Mouse (Mus musculus) v-Abl transformed pro-B cells (cell line): ENCODE data around the gene Ckmt1.
"Not testable (repeated sequence)": the region's sequence is repeated elsewhere in the genome, so short reads cannot be mapped to it uniquely, and the experiment has no call there.

ENCODE experiments used
- in situ Hi-C, 2 experiments: fragments of 400-800 bp; cut with MboI; formaldehyde crosslinking; loops; one replicate each; pipeline ENCODE4 v1.15.1; 2025; ENCODE audit not compliant: unreplicated experiment in 2 of 2

Gene Ckmt1

GRCm38 (mm10) chr2:121357494-121357893 lies at the start of gene Ckmt1:
Gene Ckmt1 (plus strand): TSS chr2:121357714.
- in situ Hi-C loops: no loop called here

DNA sequence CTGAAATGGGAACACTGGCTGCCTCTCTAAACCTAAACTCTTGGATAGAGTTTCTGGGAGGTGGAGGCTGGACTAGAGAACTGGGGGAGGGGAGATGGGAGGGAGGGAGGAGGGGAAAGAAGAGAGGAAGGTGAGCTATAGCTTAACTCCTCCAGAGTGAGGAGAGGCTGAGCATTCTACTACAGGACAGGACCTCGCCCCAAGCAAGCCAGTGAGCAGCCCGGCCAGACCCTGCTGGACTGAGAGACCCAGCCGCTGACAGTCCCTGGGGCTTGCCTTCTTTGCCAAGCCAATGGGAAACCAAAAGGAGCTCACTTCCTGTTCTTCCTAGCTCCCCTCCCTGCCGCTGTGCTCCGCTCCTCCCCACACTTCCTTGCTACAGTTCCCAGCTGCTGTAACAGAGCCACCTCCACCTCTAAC lies 48.5 kb upstream of the Ckmt1 start:
- in situ Hi-C loops: no loop called here

GRCm38 (mm10) chr2:121316278-121316677 lies 41.2 kb upstream of the Ckmt1 start:
- in situ Hi-C loops: no loop called here

- in situ Hi-C loops: no loop called here
Observed at GRCm38 (mm10) chr2:121323041-121323440, 34.5 kb upstream of the Ckmt1 start.

DNA sequence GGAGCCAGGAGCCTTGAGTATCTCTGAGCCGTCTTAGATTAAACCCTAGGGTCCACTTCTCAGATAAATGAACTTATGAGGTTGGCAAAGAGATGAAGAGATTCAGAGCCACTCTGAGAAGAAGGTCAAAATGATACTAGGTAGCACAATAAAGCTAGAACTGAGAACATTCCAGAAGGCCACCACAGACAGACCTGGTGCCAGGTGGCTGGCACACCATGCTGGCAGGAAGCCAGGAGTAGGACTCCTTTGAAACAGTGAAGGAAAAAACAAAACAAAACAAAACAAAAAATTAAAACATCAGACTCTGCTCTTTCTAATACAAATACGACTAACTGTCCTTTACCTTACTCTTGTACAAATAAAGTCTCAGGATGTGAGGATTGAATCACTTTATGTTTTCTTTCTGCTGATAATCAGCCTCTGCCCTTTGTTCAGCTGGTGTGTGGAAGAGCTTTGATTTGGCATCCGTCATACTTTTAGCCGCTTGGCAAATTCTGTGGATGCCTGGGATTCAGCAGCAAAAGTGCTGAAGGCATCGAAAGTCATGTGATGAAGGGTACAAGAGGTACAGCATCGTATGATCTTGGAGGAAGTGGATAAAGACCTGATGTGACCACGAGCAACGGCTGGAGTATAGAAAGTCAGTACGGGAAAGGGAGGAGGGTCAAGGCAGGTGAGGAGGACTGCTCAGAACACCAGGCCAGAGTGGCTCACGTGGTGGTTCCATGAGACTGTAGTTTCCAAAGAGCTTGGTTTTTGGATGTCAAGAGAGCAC lies 33.6 kb upstream of the Ckmt1 start:
- in situ Hi-C loops: no loop called here

DNA sequence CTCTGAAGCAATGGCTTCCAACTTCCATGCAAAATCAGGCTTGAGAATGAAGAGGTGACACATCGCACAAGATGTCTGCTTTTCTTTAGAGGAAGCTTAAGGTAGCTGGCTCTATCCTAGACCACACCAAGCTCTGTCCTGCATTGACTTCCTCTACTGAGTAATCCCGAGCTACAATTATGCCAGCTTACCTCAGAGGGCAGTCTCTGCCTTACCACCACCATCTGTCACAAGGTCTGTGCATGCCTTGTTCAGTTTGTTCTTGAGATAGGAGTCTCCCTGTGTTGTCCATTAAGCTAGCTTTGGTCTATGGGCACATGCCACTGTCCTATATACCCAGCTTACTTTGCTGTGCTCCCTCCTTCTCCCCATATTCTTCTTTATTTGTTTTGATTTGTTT lies 28.0 kb upstream of the Ckmt1 start:
- in situ Hi-C loops: no loop called here

DNA sequence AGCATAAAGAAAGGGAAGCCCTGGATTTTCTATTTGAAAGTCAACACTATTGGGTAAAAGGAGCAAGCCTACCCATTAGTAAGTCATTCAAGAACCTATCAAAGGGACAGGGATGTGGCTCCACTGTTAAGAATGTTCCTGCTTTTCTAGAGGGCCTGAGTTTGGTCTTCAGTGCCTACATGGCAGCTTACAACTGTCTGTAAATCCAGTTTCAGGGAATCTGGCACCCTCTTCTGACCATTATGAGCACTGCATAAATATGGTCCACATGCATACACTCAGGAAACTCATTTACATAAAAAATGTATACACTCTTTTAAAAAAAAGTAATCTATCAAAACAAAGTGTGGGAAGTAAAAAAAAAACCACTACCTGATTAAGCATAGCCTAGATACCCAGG lies 18.5 kb upstream of the Ckmt1 start:
- in situ Hi-C loops: no loop called here

DNA sequence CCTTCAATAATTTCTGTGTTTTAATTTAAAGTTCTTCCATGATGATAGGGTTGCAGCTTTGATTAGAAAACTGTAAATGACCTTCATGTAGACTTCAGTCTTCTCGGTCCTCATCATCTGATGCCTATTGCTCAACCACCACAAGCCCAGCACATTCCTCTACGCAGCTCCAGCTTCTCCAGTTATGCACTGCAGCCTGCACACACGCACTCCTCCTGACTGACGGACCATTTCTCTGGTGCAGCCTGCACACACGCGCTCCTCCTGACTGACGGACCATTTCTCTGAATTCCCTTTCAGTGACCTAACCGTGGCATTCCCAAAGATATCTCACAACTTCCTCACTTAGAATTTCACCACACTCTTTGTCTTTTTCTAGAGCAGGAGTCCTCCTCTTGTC lies 4.4 kb upstream of the Ckmt1 start:
- in situ Hi-C loops: no loop called here

GRCm38 (mm10) chr2:121354378-121354777 lies 3.1 kb upstream of the Ckmt1 start:
- in situ Hi-C loops: no loop called here

GRCm38 (mm10) chr2:121354820-121355592 lies 2.5 kb upstream of the Ckmt1 start, which contains the start of gene Ppip5k1:
Gene Ppip5k1 (minus strand): TSS chr2:121355396.
- in situ Hi-C loops: no loop called here

GRCm38 (mm10) chr2:121357961-121358360 lies 447 bp downstream of the Ckmt1 start:
- in situ Hi-C loops: no loop called here

GRCm38 (mm10) chr2:121358381-121358780 lies 867 bp downstream of the Ckmt1 start:
- in situ Hi-C loops: no loop called here

- in situ Hi-C loops: no loop called here
Observed at GRCm38 (mm10) chr2:121359461-121359860, 1.9 kb downstream of the Ckmt1 start.

GRCm38 (mm10) chr2:121363656-121364055 lies 6.1 kb downstream of the Ckmt1 start:
- in situ Hi-C loops: no loop called here

- in situ Hi-C loops: no loop called here
Observed at GRCm38 (mm10) chr2:121368831-121369230, 11.3 kb downstream of the Ckmt1 start.

GRCm38 (mm10) chr2:121370921-121371320 lies 13.4 kb downstream of the Ckmt1 start:
- in situ Hi-C loops: no loop called here

- in situ Hi-C loops: no loop called here
Observed at GRCm38 (mm10) chr2:121372266-121372665, 14.8 kb downstream of the Ckmt1 start.

- in situ Hi-C loops: no loop called here
Observed at GRCm38 (mm10) chr2:121374766-121375165, 17.3 kb downstream of the Ckmt1 start.

GRCm38 (mm10) chr2:121386961-121387575 lies 29.6 kb downstream of the Ckmt1 start, which contains the start of gene Strc:
Gene Strc (minus strand): TSS chr2:121387168.
- in situ Hi-C loops: not testable (repeated sequence)

GRCm38 (mm10) chr2:121396624-121397023 lies 39.1 kb downstream of the Ckmt1 start:
- in situ Hi-C loops: loop anchor here (5.0 to 10.0 kb wide), 2 partner anchors 354 to 362 kb away; partner anchors contain the start of gene Epb42 (in 1 of the 2)

GRCm38 (mm10) chr2:121403296-121403695 lies 45.8 kb downstream of the Ckmt1 start:
- in situ Hi-C loops: loop anchor here in 1 of 2 experiments (10.0 kb wide), 1 partner anchor 432 kb away; no protein-coding TSS in a partner anchor
